In genomic region chr12:81108600-81109011, GRCm38 (mm10) we compare ENCODE assay signal across 9 mouse cellular contexts.
DNase-seq lines count a peak whose midpoint lies in the region; ATAC-seq and TF ChIP-seq lines count a peak whose summit lies in the region.
"Had no signal": no experiment of that assay in that cellular context is flagged by ENCODE, and none has a peak within 500 bp of the region (broad histone marks: within the 10 kb centered on the region; RNA-seq: fewer than 3 reads in every experiment).

No protein-coding gene starts in this region.

- no peak overlapping the region for H3K4me2 ChIP-seq in heart, embryonic 11.5 days
- no peak overlapping the region for H3K4me2 ChIP-seq in heart, embryonic 12.5 days
- no peak overlapping the region for H3K4me2 ChIP-seq in embryonic facial prominence, embryonic 11.5 days (ENCODE audit: low read depth, low read length)
- no peak overlapping the region for H3K4me2 ChIP-seq in liver, postnatal 0 days (ENCODE audit: low read depth, low read length)
- H3K4me2 ChIP-seq in neural tube, embryonic 11.5 days (ENCODE audit: low read depth): no peak overlapping the region

- H3K27ac ChIP-seq in heart, embryonic 11.5 days (ENCODE audit: low read depth, low read length): no peak overlapping the region
- H3K27ac ChIP-seq in heart, embryonic 12.5 days (ENCODE audit: poor library complexity, severe bottlenecking): no peak overlapping the region
- no peak overlapping the region for H3K27ac ChIP-seq in embryonic facial prominence, embryonic 11.5 days (replicated peaks; ENCODE audit: low read depth, low read length)
- peak overlapping the region; percentile 18; the same call in 1 of the 2 replicates for H3K27ac ChIP-seq in liver, postnatal 0 days (ENCODE audit: low read depth)
- no peak overlapping the region for H3K27ac ChIP-seq in neural tube, embryonic 11.5 days (ENCODE audit: low read depth, low read length)

- no peak overlapping the region for H3K4me3 ChIP-seq in heart, embryonic 11.5 days (ENCODE audit: low read depth, low read length)
- H3K4me3 ChIP-seq in heart, embryonic 12.5 days: no peak overlapping the region
- H3K4me3 ChIP-seq in embryonic facial prominence, embryonic 11.5 days (ENCODE audit: low read depth, low read length): no peak overlapping the region
- H3K4me3 ChIP-seq in liver, postnatal 0 days (ENCODE audit: low read depth, low read length): no peak overlapping the region
- H3K4me3 ChIP-seq in neural tube, embryonic 11.5 days (ENCODE audit: low read depth, low read length): no peak overlapping the region
- H3K4me3 ChIP-seq: myocyte had no signal

- no peaks in the 10 kb centered on the region for H3K9me3 ChIP-seq in heart, embryonic 11.5 days (replicated peaks; ENCODE audit: control insufficient read depth, low read length)
- H3K9me3 ChIP-seq in heart, embryonic 12.5 days (replicated peaks): no peaks in the 10 kb centered on the region; the same call in 1 of the 2 replicates
- H3K9me3 ChIP-seq in embryonic facial prominence, embryonic 11.5 days (replicated peaks; ENCODE audit: control insufficient read depth, low read length): no peaks in the 10 kb centered on the region
- no peaks in the 10 kb centered on the region for H3K9me3 ChIP-seq in liver, postnatal 0 days (ENCODE audit: low read length)
- no peaks in the 10 kb centered on the region for H3K9me3 ChIP-seq in neural tube, embryonic 11.5 days (ENCODE audit: control insufficient read depth, low read length)

- H3K4me1 ChIP-seq in heart, embryonic 11.5 days (ENCODE audit: control insufficient read depth, insufficient read depth, low read length): peaks cover 7% of the 10 kb centered on the region; the same call in 1 of the 2 replicates
- peaks cover 4% of the 10 kb centered on the region for H3K4me1 ChIP-seq in heart, embryonic 12.5 days (replicated peaks)
- H3K4me1 ChIP-seq in embryonic facial prominence, embryonic 11.5 days (ENCODE audit: control insufficient read depth, insufficient read depth, low read length): peaks cover 4% of the 10 kb centered on the region
- peaks cover 11% of the 10 kb centered on the region; the same call in 1 of the 2 replicates for H3K4me1 ChIP-seq in liver, postnatal 0 days (ENCODE audit: insufficient read depth)
- H3K4me1 ChIP-seq in neural tube, embryonic 11.5 days (ENCODE audit: control insufficient read depth, insufficient read depth, low read length): peaks cover 2% of the 10 kb centered on the region

- no peaks in the 10 kb centered on the region for H3K36me3 ChIP-seq in heart, embryonic 11.5 days (ENCODE audit: control insufficient read depth, insufficient read depth, low read length)
- H3K36me3 ChIP-seq in heart, embryonic 12.5 days: no peaks in the 10 kb centered on the region
- H3K36me3 ChIP-seq in embryonic facial prominence, embryonic 11.5 days (replicated peaks; ENCODE audit: control insufficient read depth, insufficient read depth, low read depth, low read length): no peaks in the 10 kb centered on the region; the same call in 1 of the 2 replicates
- H3K36me3 ChIP-seq in liver, postnatal 0 days (replicated peaks; ENCODE audit: insufficient read depth, low read length): no peaks in the 10 kb centered on the region; the same call in 1 of the 2 replicates
- H3K36me3 ChIP-seq in neural tube, embryonic 11.5 days (ENCODE audit: control insufficient read depth, insufficient read depth, low read length): no peaks in the 10 kb centered on the region

- no peaks in the 10 kb centered on the region for H3K27me3 ChIP-seq in heart, embryonic 11.5 days (ENCODE audit: control insufficient read depth, insufficient read depth, low read length)
- no peaks in the 10 kb centered on the region for H3K27me3 ChIP-seq in heart, embryonic 12.5 days (replicated peaks)
- no peaks in the 10 kb centered on the region for H3K27me3 ChIP-seq in embryonic facial prominence, embryonic 11.5 days (ENCODE audit: control insufficient read depth, insufficient read depth, low read length)
- no peaks in the 10 kb centered on the region for H3K27me3 ChIP-seq in liver, postnatal 0 days (ENCODE audit: insufficient read depth, low read length)
- no peaks in the 10 kb centered on the region for H3K27me3 ChIP-seq in neural tube, embryonic 11.5 days (ENCODE audit: control insufficient read depth, insufficient read depth, low read length)

- 24% methylated on average over 7 of the region's 7 CpGs for WGBS in heart, embryonic 11.5 days (ENCODE audit: insufficient replicate concordance)
- 33% methylated on average over 7 of the region's 7 CpGs for WGBS in heart, embryonic 12.5 days
- WGBS in embryonic facial prominence, embryonic 11.5 days: 13% methylated on average over 7 of the region's 7 CpGs
- WGBS in liver, postnatal 0 days (ENCODE audit: insufficient replicate concordance): 48% methylated on average over 7 of the region's 7 CpGs
- WGBS in neural tube, embryonic 11.5 days: 19% methylated on average over 7 of the region's 7 CpGs

- TF ChIP-seq CTCF in liver, postnatal 0 days (IDR thresholded peaks at IDR 0.05; ENCODE audit: low read depth): no peak

- no peak overlapping the region for H3K9ac ChIP-seq in heart, embryonic 11.5 days (ENCODE audit: low read depth, low read length)
- H3K9ac ChIP-seq in heart, embryonic 12.5 days: no peak overlapping the region
- no peak overlapping the region for H3K9ac ChIP-seq in embryonic facial prominence, embryonic 11.5 days (replicated peaks; ENCODE audit: low read length)
- no peak overlapping the region; the same call in 1 of the 2 replicates for H3K9ac ChIP-seq in liver, postnatal 0 days (replicated peaks)
- H3K9ac ChIP-seq in neural tube, embryonic 11.5 days (ENCODE audit: low read length): no peak overlapping the region

- no peak for TF ChIP-seq EP300 in liver, postnatal 0 days (IDR thresholded peaks at IDR 0.05; ENCODE audit: low read depth)

- 0 out of 2 replicates have a peak, but pooled peaks have one; percentile 46 for ATAC-seq in heart, embryonic 11.5 days (replicated peaks; ENCODE audit: insufficient number of reproducible peaks, low FRiP score, low TSS enrichment)
- no peak for ATAC-seq in heart, embryonic 12.5 days (ENCODE audit: insufficient number of reproducible peaks, low FRiP score)
- peak; percentile 70 for ATAC-seq in embryonic facial prominence, embryonic 11.5 days (replicated peaks; ENCODE audit: insufficient number of reproducible peaks, low FRiP score, low TSS enrichment, low read depth)
- ATAC-seq in liver, postnatal 0 days: peak; percentile 81
- no peak; the same call in 1 of the 2 replicates for ATAC-seq in neural tube, embryonic 11.5 days (ENCODE audit: insufficient read depth, low FRiP score, low TSS enrichment)

- DNase-seq in embryonic facial prominence, embryonic 11.5 days (ENCODE audit: low spot score): peak; percentile 60
- peak; percentile 40 for DNase-seq in liver, postnatal 0 days
- peak; percentile 41 for DNase-seq in neural tube, embryonic 11.5 days (ENCODE audit: low spot score)
- no peak for DNase-seq in right cerebral cortex, postnatal 10 days (ENCODE audit: low spot score in 2 of 2)
- no peak for DNase-seq in c-Kit-positive CD71-positive TER-119-positive erythroid progenitor cells, embryonic 14.5 days (ENCODE audit: low spot score)
- no peak for DNase-seq in layer of hippocampus, adult 11-12 months (ENCODE audit: low spot score)

Comparison
In these comparisons a context has a peak if more than half of its experiments do, and no peak if none do; other contexts are left out.
1. ATAC-seq: peak in heart, embryonic 11.5 days (single experiment), embryonic facial prominence, embryonic 11.5 days (single experiment) and liver, postnatal 0 days (single experiment); none in heart, embryonic 12.5 days (single experiment) and neural tube, embryonic 11.5 days (single experiment).
2. DNase-seq: peak in embryonic facial prominence, embryonic 11.5 days (single experiment), liver, postnatal 0 days (single experiment) and neural tube, embryonic 11.5 days (single experiment); none in right cerebral cortex, postnatal 10 days (0 of 2), c-Kit-positive CD71-positive TER-119-positive erythroid progenitor cells, embryonic 14.5 days (single experiment) and layer of hippocampus, adult 11-12 months (single experiment).